Mouse (Mus musculus) cerebellum, adult 9-11 months (tissue): ENCODE results near the gene Ttc27.

ENCODE experiments used
- DNase-seq: peaks from one replicate; pipeline ENCODE4 v3.0.0; 2022

Ttc27 gene

GRCm38 (mm10) chr17:74754369-74755118 is 37.0 kb downstream of the Ttc27 start:
- no peak for DNase-seq

GRCm38 (mm10) chr17:74769390-74769811 is 51.9 kb downstream of the Ttc27 start:
- DNase-seq, result no peak

- DNase-seq, result no peak
Observed at GRCm38 (mm10) chr17:74772364-74772763, 54.8 kb downstream of the Ttc27 start.

- DNase-seq, result no peak
Observed at GRCm38 (mm10) chr17:74773556-74773955, 56.0 kb downstream of the Ttc27 start.

GRCm38 (mm10) chr17:74780133-74780532 is 62.6 kb downstream of the Ttc27 start:
- DNase-seq, result no peak

- DNase-seq, result no peak
Observed at GRCm38 (mm10) chr17:74780627-74781026, 63.1 kb downstream of the Ttc27 start.

- no peak for DNase-seq
Observed at GRCm38 (mm10) chr17:74781911-74782310, 64.4 kb downstream of the Ttc27 start.

GRCm38 (mm10) chr17:74785586-74785985 is 68.1 kb downstream of the Ttc27 start:
- no peak for DNase-seq

- no peak for DNase-seq
Observed at GRCm38 (mm10) chr17:74786198-74786734, 68.7 kb downstream of the Ttc27 start.

GRCm38 (mm10) chr17:74796023-74796699 is 78.6 kb downstream of the Ttc27 start:
- no peak for DNase-seq

- DNase-seq, result no peak
Observed at GRCm38 (mm10) chr17:74799865-74800264, 82.3 kb downstream of the Ttc27 start.

- DNase-seq, result no peak
Observed at GRCm38 (mm10) chr17:74802765-74803164, 85.2 kb downstream of the Ttc27 start.

GRCm38 (mm10) chr17:74803835-74804234 is 86.3 kb downstream of the Ttc27 start:
- DNase-seq, result no peak

GRCm38 (mm10) chr17:74804321-74804930 is 86.9 kb downstream of the Ttc27 start:
- DNase-seq, result no peak

- DNase-seq, result no peak
Observed at GRCm38 (mm10) chr17:74807509-74808248, 90.1 kb downstream of the Ttc27 start.

GRCm38 (mm10) chr17:74808330-74808729 is 90.8 kb downstream of the Ttc27 start:
- DNase-seq, result no peak

- DNase-seq, result no peak
Observed at GRCm38 (mm10) chr17:74808901-74809300, 91.4 kb downstream of the Ttc27 start.

- no peak for DNase-seq
Observed at GRCm38 (mm10) chr17:74810892-74811625, 93.5 kb downstream of the Ttc27 start.

GRCm38 (mm10) chr17:74819711-74820110 is 102.2 kb downstream of the Ttc27 start:
- no peak for DNase-seq

- DNase-seq, result no peak
Observed at GRCm38 (mm10) chr17:74830851-74831250, 113.3 kb downstream of the Ttc27 start.

GRCm38 (mm10) chr17:74841721-74842120 is 124.2 kb downstream of the Ttc27 start:
- no peak for DNase-seq

GRCm38 (mm10) chr17:74842603-74843002 is 125.1 kb downstream of the Ttc27 start:
- no peak for DNase-seq
